Mouse (Mus musculus) stomach, embryonic 16.5 days (tissue): ENCODE measurements around the gene Rnf43. TPM values are rescaled to one million over a fixed set of nuclear protein-coding genes. Genes with fewer than 3 reads are reported as not detected.

Experiments
- ATAC-seq: fragments of 200-750 bp; cut with Nextera tagmentation; 2 replicates; pipeline ENCODE4 v1.8.0; 2017; ENCODE audit warnings: moderate number of reproducible peaks, moderate TSS enrichment; ENCODE audit not compliant: insufficient read depth, low FRiP score
- H3K27ac ChIP-seq: fragments of 300-500 bp; sonication (generic); 2 replicates; pipeline ENCODE4 v1.5.1; 2014; ENCODE audit warnings: low read length
- H3K27me3 ChIP-seq: fragments of 300-500 bp; sonication (generic); 2 replicates; pipeline ENCODE4 v1.6.1; 2014; ENCODE audit warnings: low read length, control low read depth, mixed read lengths; ENCODE audit not compliant: control insufficient read depth, insufficient read depth
- H3K36me3 ChIP-seq: fragments of 300-500 bp; sonication (generic); 2 replicates; pipeline ENCODE4 v1.6.1; 2014; ENCODE audit warnings: low read length; ENCODE audit not compliant: control insufficient read depth, insufficient read depth
- H3K4me1 ChIP-seq: fragments of 300-500 bp; sonication (generic); 2 replicates; pipeline ENCODE4 v1.6.1; 2014; ENCODE audit warnings: low read length, control low read depth, mixed read lengths; ENCODE audit not compliant: control insufficient read depth, insufficient read depth
- H3K4me2 ChIP-seq: fragments of 300-500 bp; sonication (generic); 2 replicates; pipeline ENCODE4 v1.6.1; 2014; ENCODE audit warnings: low read depth, low read length, mixed read lengths
- H3K4me3 ChIP-seq: fragments of 300-500 bp; sonication (generic); replicated peaks from 2 replicates; pipeline ENCODE4 v1.5.1; 2014; ENCODE audit warnings: mild to moderate bottlenecking, low read length
- H3K9ac ChIP-seq: fragments of 300-500 bp; sonication (generic); 2 replicates; pipeline ENCODE4 v1.6.1; 2014; ENCODE audit warnings: low read length
- H3K9me3 ChIP-seq: fragments of 300-500 bp; sonication (generic); replicated peaks from 2 replicates; pipeline ENCODE4 v1.6.1; 2016; ENCODE audit warnings: low read length, control low read depth; ENCODE audit not compliant: control insufficient read depth
- WGBS: fragments of 180-500 bp; shearing (Covaris S2); extraction: QIAGEN DNeasy Blood & Tissue Kit; methylation state at CpG from one replicate; pipeline ENCODE4 v1.1.7; 2014; 5-methylcytosine and 5-hydroxymethylcytosine counted together
- polyA plus RNA-seq: library from polyadenylated mRNA; unstranded; fragments of >200 nt; fragmentation: Nextera tagmentation; extraction: Ambion mirVana; gene quantifications from 2 replicates; pipeline ENCODE4 v1.2.1, GENCODE M21; 2015

The Rnf43 gene
- polyA plus RNA-seq, 1 experiment from 2014 or later: 14.7 TPM

GRCm38 (mm10) chr11:87727021-87727420, 64.5 kb downstream of the Rnf43 start:
- no peaks in the 10 kb centered on the region for H3K9me3 ChIP-seq
- H3K4me1 ChIP-seq: peaks cover 22% of the 10 kb centered on the region
- H3K27me3 ChIP-seq: no peaks in the 10 kb centered on the region
- H3K9ac ChIP-seq: peak overlapping the region; percentile 56; the same call in 1 of the 2 replicates
- ATAC-seq: no peak
- H3K27ac ChIP-seq: peak overlapping the region; percentile 88
- no peak overlapping the region for H3K4me3 ChIP-seq
- WGBS: 58% methylated on average over 11 of the region's 11 CpGs
- H3K36me3 ChIP-seq: no peaks in the 10 kb centered on the region
- no peak overlapping the region for H3K4me2 ChIP-seq

DNA sequence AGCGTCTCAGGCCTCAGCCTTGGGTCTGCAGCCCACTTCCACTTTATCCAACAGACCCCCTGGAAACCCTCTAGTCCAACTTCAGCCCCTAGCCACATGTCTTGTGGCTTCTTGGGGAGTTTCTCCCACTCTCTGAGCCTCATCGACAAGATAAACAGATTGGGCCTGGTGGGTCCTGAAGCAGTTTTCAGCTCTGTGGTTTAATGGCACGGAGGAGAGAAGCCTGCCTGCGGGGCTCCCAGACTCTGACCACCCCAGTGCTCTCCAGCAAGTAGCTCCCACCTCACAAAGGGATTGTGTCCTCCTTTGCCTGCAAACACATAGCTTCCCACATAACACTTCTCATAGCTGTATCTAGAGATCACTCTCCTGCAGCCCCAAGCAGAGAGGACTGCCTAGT, 64.9 kb downstream of the Rnf43 start:
- H3K9ac ChIP-seq: peak overlapping the region; percentile 56; the same call in 1 of the 2 replicates
- H3K36me3 ChIP-seq: no peaks in the 10 kb centered on the region
- H3K4me1 ChIP-seq: peaks cover 22% of the 10 kb centered on the region
- WGBS: 66% methylated on average over 4 of the region's 4 CpGs
- H3K4me2 ChIP-seq: no peak overlapping the region
- H3K27ac ChIP-seq: 0 out of 2 replicates have a peak overlapping the region, but pooled peaks have one; percentile 88
- H3K4me3 ChIP-seq: no peak overlapping the region
- no peaks in the 10 kb centered on the region for H3K27me3 ChIP-seq
- no peaks in the 10 kb centered on the region for H3K9me3 ChIP-seq
- no peak for ATAC-seq

GRCm38 (mm10) chr11:87728850-87729592, 66.5 kb downstream of the Rnf43 start:
- Histone ChIP-seq H3K4me2 (no peak overlapping the region), H3K9me3 (no peaks in the 10 kb centered on the region), H3K9ac (no peak overlapping the region), H3K27me3 (no peaks in the 10 kb centered on the region), H3K4me1 (peaks cover 22% of the 10 kb centered on the region), H3K27ac (no peak overlapping the region), H3K4me3 (no peak overlapping the region), H3K36me3 (no peaks in the 10 kb centered on the region)
- WGBS: 58% methylated on average over 18 of the region's 18 CpGs
- no peak for ATAC-seq

DNA sequence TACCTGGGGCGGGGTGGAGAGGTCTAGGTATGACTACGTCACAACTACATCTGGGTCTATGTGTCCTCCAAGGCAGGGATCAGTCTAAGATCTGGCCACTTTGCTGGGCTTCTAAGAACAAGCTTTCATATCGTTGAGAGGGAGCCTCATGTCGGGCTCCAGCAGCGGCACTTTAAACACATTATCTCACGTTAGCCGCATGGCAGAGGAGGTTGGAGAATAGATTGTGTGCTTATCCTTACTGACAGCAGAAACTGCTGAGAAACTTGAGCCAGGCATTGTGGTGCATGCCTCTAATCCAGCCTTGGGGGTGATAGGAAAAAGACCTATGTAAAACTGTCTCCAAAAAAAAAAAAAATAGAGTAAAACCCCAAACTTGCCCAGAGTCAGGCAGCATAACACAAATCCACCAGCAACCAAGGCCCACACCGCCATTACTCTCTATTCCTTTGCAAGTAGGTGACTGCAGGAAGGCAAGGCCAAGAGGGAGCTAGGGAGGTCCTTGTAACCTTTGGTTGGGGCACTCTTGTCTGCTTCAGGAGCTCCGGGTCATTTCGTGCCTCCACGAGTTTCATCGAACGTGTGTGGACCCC, 67.2 kb downstream of the Rnf43 start:
- Histone ChIP-seq H3K27ac (no peak overlapping the region), H3K4me2 (no peak overlapping the region), H3K4me1 (peaks cover 22% of the 10 kb centered on the region), H3K36me3 (no peaks in the 10 kb centered on the region), H3K9me3 (no peaks in the 10 kb centered on the region), H3K9ac (no peak overlapping the region), H3K4me3 (no peak overlapping the region), H3K27me3 (no peaks in the 10 kb centered on the region)
- WGBS: 73% methylated on average over 13 of the region's 13 CpGs
- ATAC-seq: no peak

- Histone ChIP-seq H3K4me3 (no peak overlapping the region), H3K9me3 (no peaks in the 10 kb centered on the region), H3K27ac (no peak overlapping the region), H3K4me1 (peaks cover 14% of the 10 kb centered on the region; the same call in 1 of the 2 replicates), H3K9ac (no peak overlapping the region), H3K4me2 (no peak overlapping the region), H3K27me3 (no peaks in the 10 kb centered on the region), H3K36me3 (no peaks in the 10 kb centered on the region)
- WGBS: 80% methylated on average over 10 of the region's 10 CpGs
- no peak for ATAC-seq
Observed at GRCm38 (mm10) chr11:87730652-87731310, 68.3 kb downstream of the Rnf43 start.

GRCm38 (mm10) chr11:87734346-87734745, 71.8 kb downstream of the Rnf43 start:
- peak overlapping the region; percentile 47 for H3K9ac ChIP-seq
- peaks cover 7% of the 10 kb centered on the region for H3K4me1 ChIP-seq
- no peaks in the 10 kb centered on the region for H3K9me3 ChIP-seq
- no peak overlapping the region for H3K4me3 ChIP-seq
- WGBS: 71% methylated on average over 5 of the region's 5 CpGs
- no peak for ATAC-seq
- H3K36me3 ChIP-seq: no peaks in the 10 kb centered on the region
- no peak overlapping the region for H3K27ac ChIP-seq
- no peaks in the 10 kb centered on the region for H3K27me3 ChIP-seq
- peak overlapping the region; percentile 31 for H3K4me2 ChIP-seq

DNA sequence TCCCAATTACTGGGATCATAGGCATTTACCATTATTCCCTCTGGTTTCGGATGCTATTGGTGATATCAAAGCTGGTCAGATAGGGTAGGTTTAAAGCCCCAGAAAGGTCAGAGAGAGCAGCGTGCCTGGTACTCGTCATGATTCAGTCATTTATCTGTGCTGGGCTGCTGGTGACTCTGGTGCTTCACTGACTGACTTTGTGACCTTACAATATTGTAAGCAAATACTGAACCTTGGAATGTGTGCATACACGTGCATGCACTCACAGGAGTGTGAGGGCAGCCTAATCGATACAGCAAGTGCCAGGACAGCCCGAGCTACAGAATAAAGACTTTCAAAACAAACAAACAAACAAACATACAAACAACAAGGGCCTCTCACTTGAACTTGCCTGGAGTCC, 73.2 kb downstream of the Rnf43 start:
- no peak overlapping the region for H3K4me2 ChIP-seq
- no peaks in the 10 kb centered on the region for H3K9me3 ChIP-seq
- no peaks in the 10 kb centered on the region for H3K27me3 ChIP-seq
- peak overlapping the region; percentile 75 for H3K27ac ChIP-seq
- ATAC-seq: no peak
- H3K9ac ChIP-seq: no peak overlapping the region
- no peak overlapping the region for H3K4me3 ChIP-seq
- 62% methylated on average over 6 of the region's 6 CpGs for WGBS
- H3K36me3 ChIP-seq: peaks cover 4% of the 10 kb centered on the region; the same call in 1 of the 2 replicates
- peaks cover 7% of the 10 kb centered on the region for H3K4me1 ChIP-seq

- Histone ChIP-seq H3K4me1 (peaks cover 7% of the 10 kb centered on the region), H3K27ac (peak overlapping the region; percentile 75), H3K36me3 (peaks cover 5% of the 10 kb centered on the region; the same call in 1 of the 2 replicates), H3K4me2 (peak overlapping the region; percentile 63), H3K27me3 (no peaks in the 10 kb centered on the region), H3K4me3 (peak overlapping the region; percentile 85), H3K9ac (peak overlapping the region; percentile 70), H3K9me3 (no peaks in the 10 kb centered on the region)
- WGBS: under 1% methylated on average over 31 of the region's 31 CpGs
- ATAC-seq: peak; percentile 75
Observed at GRCm38 (mm10) chr11:87736647-87737134, 74.2 kb downstream of the Rnf43 start.
